Mouse (Mus musculus) ovary, postnatal 10 days (tissue): ENCODE measurements around the gene Padi4.

Experiments
- DNase-seq: peaks from one replicate; pipeline ENCODE4 v3.0.0; 2022; ENCODE audit warnings: low spot score

Gene Padi4

GRCm38 (mm10) chr4:140774025-140774800 lies at the start of gene Padi4:
Gene Padi4 (minus strand): TSS chr4:140774236.
- no peak for DNase-seq

- DNase-seq, result no peak
These were observed 48.0 kb upstream of the Padi4 start for GRCm38 (mm10) chr4:140821988-140822387.

- no peak for DNase-seq
These were observed 43.4 kb upstream of the Padi4 start for GRCm38 (mm10) chr4:140817413-140817812.

- DNase-seq, result no peak
These were observed 42.2 kb upstream of the Padi4 start for GRCm38 (mm10) chr4:140815996-140816917.

GRCm38 (mm10) chr4:140815496-140815895 lies 41.5 kb upstream of the Padi4 start:
- DNase-seq, result no peak

GRCm38 (mm10) chr4:140814241-140815225 lies 40.5 kb upstream of the Padi4 start:
- DNase-seq, result peak; percentile 10

- no peak for DNase-seq
These were observed 39.5 kb upstream of the Padi4 start for GRCm38 (mm10) chr4:140813358-140814185.

- no peak for DNase-seq
These were observed 38.6 kb upstream of the Padi4 start for GRCm38 (mm10) chr4:140812609-140813008.

GRCm38 (mm10) chr4:140812191-140812590 lies 38.2 kb upstream of the Padi4 start:
- no peak for DNase-seq

- DNase-seq, result no peak
These were observed 36.6 kb upstream of the Padi4 start, which contains the start of gene Padi3 for GRCm38 (mm10) chr4:140810458-140811260. Gene Padi3 (minus strand): TSS chr4:140810648.

GRCm38 (mm10) chr4:140809118-140809517 lies 35.1 kb upstream of the Padi4 start:
- DNase-seq, result no peak

- DNase-seq, result no peak
These were observed 30.6 kb upstream of the Padi4 start for GRCm38 (mm10) chr4:140804601-140805000.

- DNase-seq, result no peak
These were observed 27.3 kb upstream of the Padi4 start for GRCm38 (mm10) chr4:140801364-140801763.

- DNase-seq, result no peak
These were observed 22.8 kb upstream of the Padi4 start for GRCm38 (mm10) chr4:140796786-140797185.

GRCm38 (mm10) chr4:140794678-140795077 lies 20.6 kb upstream of the Padi4 start:
- no peak for DNase-seq

GRCm38 (mm10) chr4:140793795-140794194 lies 19.8 kb upstream of the Padi4 start:
- DNase-seq, result no peak

GRCm38 (mm10) chr4:140792584-140792983 lies 18.5 kb upstream of the Padi4 start:
- no peak for DNase-seq

- DNase-seq, result no peak
These were observed 17.0 kb upstream of the Padi4 start for GRCm38 (mm10) chr4:140791071-140791470.

- peak; percentile 38 for DNase-seq
These were observed 15.9 kb upstream of the Padi4 start for GRCm38 (mm10) chr4:140789983-140790382.

GRCm38 (mm10) chr4:140788983-140789382 lies 14.9 kb upstream of the Padi4 start:
- peak; percentile 63 for DNase-seq
